Mouse (Mus musculus): ENCODE results near the gene Baz1a. TPM values are rescaled to one million over a fixed set of nuclear protein-coding genes. Genes with fewer than 3 reads are reported as not detected.
A peak's percentile ranks its signal among the peaks of the same experiment; 100 is the strongest.
"Not testable (repeated sequence)": the region's sequence is repeated elsewhere in the genome, so short reads cannot be mapped to it uniquely, and the experiment has no call there.

Baz1a gene
- total RNA-seq, 4 experiments from 2014 or later: 4.4 to 8.2 (median 7.9) TPM

DNA sequence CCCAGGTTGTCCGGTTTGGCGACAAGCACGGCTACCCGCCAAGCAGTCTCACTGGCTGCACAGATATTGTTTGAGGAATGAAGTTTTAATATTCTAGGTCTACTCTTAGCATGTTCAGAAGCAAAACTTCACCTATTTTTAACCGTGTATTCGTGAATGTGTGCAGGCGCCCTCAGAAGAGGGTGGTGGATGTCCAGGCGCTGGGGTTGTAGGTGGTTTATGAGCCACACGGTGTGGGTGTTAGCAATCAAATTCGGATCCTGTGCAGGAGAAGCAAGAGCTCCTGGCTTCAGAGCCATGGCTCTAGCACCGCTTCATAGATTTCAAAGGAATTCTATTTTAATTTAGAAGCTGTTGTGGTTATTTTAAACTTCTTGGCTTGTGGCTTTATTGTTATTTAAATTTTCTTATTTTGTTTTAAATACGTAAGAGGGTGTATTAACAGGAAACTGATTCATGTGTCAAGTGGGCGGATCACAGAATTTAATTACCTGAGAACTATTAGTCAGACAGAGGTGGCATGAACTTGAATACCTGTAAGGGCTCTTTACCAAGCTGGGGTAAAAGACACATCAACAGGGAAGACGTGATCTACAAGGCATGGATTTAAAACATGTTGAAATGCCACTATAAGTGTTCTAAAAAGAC lies 6.7 kb downstream of the Baz1a start:
- no peak for DNase-seq (ENCODE audit: low spot score)

GRCm38 (mm10) chr12:55006071-55006470 lies 8.1 kb downstream of the Baz1a start:
- no peak for DNase-seq (ENCODE audit: low spot score)

DNA sequence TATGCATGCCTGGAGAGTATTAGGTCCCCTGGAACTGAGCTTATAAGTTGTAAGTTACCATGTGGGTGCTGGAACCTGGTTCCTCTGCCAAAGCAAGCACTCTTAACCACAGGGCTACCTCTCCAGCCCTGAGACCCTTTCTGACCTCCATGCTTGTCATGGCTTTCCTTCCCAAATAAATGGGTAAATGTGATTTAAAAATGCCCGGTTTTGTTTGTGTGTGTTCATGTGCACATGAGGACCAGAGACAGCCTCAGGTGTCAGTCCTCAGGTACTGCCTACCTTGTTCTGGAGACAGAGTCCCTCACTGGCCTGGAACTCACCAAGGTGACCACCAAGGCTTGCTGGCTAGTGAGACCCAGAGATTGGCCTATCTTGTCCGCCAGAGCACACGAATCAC lies 9.8 kb downstream of the Baz1a start:
- DNase-seq (ENCODE audit: low spot score): no peak

DNA sequence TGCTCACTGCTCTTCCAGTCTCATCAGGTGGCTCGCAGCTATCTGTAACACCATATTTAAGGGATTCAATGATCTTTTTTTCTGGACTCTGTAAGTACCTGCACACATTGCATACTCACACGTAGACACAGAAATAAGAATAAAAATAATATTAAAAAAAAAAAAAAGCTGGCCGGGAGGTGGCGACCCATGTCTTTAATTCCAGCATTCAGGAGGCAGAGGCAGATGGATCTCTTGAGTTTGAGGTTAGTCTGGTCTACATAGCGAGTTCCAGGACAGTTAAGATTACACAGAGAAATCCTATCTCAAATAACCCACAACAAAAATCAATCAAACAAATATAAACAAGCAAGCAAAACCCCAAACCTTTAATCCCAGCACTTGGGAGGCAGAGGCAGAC lies 10.3 kb downstream of the Baz1a start:
- no peak for DNase-seq (ENCODE audit: low spot score)

DNA sequence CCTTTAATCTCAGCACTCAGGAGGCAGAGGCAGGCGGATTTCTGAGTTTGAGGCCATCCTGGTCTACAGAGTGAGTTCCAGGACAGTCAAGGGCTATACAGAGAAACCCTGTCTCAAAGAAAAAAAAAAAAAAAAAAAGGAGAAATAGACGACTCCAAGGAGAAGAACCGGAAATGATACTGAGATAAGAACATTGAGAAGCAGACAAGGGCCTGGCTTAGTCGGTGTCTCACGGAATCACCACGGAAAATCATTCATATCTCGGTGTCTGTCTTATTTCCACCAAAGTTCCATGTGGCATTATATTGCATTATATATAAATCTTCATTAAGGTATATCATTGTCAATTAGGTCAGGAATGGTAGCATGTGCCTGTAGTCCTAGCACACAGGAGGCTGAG lies 11.6 kb downstream of the Baz1a start:
- DNase-seq (ENCODE audit: low spot score): not testable (repeated sequence)

DNA sequence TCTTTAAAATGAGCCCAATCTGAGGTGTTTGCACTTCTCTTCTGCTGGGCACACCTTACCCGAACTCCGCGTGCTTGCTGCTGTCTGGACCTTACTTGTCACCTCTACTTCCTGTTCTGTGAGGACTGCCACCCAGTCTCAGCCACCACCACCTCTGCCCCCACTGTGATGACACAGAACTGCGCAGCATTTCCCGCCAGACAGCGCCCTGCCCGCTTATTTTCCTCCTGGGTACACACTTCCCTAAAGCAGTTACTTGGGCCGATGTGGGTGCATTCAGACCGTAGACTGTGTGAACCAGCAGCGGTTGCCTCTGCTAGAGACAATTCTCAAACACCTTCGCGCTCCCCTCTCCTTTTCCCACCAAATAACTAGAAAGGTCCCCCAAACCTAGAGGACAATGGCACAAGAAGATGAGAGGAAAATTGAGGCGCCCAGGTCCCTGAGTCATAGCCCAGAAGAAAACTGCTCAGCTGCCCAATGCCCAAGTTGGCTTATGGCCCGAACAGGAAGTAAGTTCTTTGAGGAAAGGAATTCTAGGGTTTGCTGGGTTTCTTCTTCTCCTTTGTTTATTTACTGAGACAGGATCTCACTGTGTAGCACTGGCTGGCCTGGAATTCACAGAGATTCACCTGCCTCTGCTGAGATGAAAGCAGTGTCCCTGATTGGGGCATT lies 15.0 kb downstream of the Baz1a start:
- DNase-seq (ENCODE audit: low spot score): peak; percentile 37

DNA sequence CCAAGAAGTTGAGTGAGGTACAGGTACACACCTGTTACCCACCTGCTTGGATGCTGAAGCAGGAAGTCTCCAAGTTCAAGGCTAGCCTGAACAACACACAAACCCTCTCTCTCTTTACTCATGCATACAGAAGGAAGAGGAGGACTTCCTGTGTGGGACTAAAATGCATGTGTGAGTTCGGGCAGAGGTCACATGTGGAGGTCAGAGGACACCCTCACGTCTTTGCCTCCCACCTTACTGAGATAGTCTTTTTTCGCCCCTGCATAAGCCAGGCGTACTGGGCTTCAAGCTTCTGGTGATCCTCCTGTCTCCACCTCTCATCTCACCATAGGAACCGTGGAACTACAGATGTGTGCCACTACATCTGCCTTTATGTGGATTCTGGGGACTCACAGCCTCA lies 15.7 kb downstream of the Baz1a start:
- no peak for DNase-seq (ENCODE audit: low spot score)

- no peak for DNase-seq (ENCODE audit: low spot score)
These were observed 17.1 kb downstream of the Baz1a start for GRCm38 (mm10) chr12:54996979-54997474.

DNA sequence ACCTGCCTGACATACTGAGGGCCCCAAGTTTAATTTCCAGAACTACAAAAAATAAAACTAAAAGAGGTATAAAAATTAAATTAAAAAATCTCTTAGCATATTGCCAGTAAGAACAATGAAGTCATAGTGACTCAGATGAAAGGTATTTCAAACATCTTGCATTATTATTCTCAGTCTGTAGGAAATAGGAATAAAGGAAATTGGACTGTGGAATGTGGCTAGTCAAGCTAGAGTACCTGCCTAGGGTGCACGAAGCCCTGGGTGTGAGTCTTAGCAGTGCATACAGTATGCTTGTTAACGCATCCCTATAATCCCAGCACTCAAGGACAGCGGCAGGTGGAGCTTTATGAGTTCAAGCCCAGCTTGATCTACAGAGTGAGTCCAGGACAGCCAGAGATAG lies 18.2 kb downstream of the Baz1a start:
- no peak for DNase-seq (ENCODE audit: low spot score)

GRCm38 (mm10) chr12:54994418-54994817 lies 19.7 kb downstream of the Baz1a start:
- no peak for DNase-seq (ENCODE audit: low spot score)

- DNase-seq (ENCODE audit: low spot score): no peak
These were observed 20.1 kb downstream of the Baz1a start for GRCm38 (mm10) chr12:54994068-54994386.

DNA sequence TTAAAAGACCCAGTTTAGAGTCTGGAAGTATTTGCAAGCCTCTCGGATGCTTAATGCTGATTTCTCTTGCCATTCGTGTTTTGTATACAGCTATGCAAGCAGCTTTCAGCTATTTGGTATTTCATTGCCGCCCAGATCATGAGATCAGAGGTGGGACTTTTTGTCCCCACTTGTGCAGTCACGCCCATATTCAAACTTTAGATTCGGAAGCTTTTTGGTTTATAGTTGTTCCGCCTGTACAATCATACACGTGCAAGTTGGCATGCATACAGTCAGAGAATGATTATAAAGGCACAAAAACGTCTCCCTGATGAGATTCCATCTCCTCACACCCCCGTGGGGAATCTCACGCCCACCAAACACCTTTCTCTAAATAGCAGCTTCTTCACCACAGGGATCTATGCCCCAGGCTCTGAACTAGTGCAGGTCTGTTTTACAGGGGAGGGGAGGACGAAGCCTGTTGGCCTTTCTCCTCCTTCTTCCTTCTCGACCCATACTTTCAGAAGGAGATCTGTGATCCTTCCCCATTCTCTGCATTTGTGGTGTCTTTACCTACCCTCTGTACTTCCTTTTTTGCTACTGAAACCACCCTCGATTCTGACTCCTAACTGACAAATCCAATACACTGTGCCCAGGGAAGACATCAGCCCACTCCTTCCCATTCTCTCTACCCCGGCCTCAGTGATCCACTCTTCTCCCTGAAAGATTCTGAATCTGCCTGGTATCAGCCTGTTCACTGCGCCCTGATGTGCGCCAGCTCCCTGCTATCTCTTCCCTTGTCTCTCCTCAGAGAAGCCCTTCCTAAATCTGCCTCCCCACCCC lies 20.7 kb downstream of the Baz1a start:
- no peak for DNase-seq (ENCODE audit: low spot score)

DNA sequence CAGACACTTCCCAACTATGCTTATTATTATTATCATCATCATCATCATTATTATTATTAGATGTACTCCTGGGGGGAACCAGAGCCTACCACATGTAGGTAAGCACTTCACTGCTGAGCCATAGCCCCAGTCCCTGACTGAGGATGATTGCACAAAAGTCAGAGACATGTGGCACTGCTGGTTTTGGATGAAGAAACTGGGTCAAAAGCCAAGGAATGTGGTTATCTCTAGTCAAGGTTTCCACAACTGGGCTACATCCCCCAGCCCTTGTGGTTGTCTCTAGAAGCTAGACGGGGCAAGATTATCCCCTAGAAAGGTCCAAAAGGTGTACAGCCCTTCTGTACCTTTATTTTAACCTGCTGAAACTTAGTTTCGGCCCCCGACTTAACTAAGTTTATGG lies 21.3 kb downstream of the Baz1a start:
- DNase-seq (ENCODE audit: low spot score): no peak

GRCm38 (mm10) chr12:54988323-54988850 lies 25.8 kb downstream of the Baz1a start:
- DNase-seq (ENCODE audit: low spot score): no peak

DNA sequence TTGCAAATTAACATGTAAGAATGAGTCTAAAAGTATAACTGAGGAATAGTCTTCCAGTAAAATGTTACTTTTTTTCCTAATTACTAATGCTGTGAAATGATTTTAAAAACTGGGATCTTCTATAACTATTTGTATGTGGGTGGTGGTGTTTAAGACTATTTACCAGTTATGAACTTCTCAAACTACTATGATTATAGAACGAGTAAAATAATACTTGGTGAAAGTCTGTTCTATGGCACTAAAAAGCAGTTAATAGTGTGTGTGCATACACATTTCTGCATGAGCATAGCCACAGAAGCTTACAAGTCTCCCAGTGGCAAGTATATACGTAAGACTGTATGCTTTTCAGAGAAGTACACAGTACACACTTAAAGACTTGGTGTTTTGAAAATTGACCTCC lies 27.0 kb downstream of the Baz1a start:
- no peak for DNase-seq (ENCODE audit: low spot score)

- peak; percentile 81 for DNase-seq (ENCODE audit: low spot score)
These were observed 28.0 kb downstream of the Baz1a start, which contains the start of gene Gm20403 for GRCm38 (mm10) chr12:54986052-54986717. TSS of gene Gm20403 (minus strand) at chr12:54986529.

DNA sequence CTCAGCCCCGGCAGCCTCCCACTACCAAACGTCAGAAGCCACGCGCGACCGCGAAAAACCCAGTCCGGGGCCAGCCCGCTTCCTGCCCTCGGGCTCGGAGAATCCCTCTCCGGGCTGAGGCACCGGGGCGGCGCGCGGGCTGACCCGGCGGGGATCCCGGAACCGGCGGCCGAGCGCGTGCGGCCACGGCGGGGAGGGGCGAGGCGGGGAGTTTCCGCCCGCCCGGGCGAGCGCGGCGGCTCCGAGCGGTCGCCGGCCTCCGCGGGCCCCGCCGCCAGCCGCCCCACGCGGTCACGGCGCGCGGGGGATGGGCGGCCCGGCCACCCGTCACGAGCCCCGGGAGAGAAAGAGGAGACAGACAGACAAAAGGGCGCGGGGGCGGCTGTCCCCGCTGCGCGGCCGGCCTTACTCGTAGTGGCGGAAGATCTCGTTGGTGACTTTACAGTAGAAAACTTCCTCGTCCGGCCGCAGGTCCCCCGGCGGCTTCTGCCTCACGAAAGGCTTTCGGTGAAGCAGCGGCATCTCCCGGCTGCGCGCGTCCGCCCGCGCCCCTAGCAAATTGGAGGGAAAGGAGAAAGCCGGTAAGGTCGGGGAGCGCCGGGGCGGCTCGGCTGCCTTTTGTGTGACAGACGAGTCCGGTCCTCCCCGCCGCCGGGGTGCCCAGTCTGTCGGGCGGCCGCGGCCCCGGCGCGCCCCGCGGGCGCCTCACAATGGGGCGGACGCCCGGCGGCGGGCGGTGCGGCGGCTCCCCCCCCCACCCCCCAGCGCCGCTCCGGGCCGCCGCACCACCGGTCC lies 28.7 kb downstream of the Baz1a start:
- peak; percentile 44 for DNase-seq (ENCODE audit: low spot score)

DNA sequence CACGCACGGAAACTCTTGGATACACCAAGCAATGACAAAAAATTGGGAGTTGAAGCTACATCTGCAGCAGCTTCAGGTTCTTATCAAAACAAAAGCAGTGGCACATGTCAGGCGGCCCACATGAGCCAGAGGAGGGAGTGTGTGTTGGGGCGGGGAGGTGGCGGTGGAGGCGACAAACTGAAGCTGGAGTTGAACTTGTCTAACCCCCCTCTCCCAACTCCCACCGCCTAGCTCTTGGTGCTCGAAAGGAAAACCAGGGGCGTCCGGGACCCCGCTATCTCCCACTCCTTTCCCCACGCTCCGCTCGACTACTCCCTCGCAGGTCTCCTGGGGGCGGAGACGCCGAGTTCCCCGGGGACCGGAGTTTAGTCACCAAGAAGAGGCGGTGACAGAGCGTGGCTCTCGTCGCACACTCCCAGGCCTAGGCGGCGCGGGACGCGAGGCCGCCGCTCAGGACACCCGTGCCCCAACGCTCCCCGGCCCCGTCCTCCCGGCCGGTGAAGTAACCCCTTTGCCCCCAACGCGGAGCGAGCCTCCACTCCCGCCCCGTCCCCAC lies 29.4 kb downstream of the Baz1a start:
- DNase-seq (ENCODE audit: low spot score): peak; percentile 74

GRCm38 (mm10) chr12:54982935-54983715 lies 31.0 kb downstream of the Baz1a start:
- DNase-seq (ENCODE audit: low spot score): no peak

DNA sequence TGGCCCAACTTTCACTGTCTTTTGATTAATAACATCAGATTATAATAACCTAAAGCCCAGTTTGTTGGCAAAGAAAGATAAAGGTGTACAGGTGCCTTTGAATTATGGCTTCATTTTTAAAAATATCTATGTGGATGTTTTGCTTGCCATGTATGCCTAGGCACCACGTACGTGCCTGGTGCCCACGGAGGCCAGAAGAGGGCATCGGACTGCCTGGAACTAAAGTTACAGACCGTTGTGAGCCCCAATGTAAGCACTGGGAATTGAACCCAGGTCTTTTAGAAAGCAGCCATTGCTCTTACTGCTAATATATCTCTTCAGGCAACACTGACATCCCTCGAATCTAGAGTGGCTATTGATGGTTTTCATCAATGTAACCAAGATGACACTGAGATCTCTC lies 32.2 kb downstream of the Baz1a start:
- no peak for DNase-seq (ENCODE audit: low spot score)
